Mouse (Mus musculus): Measurements from ENCODE around the gene Asb2. TPM values are rescaled to one million over a fixed set of nuclear protein-coding genes. Genes with fewer than 3 reads are reported as not detected.

The Asb2 gene
- polyA plus RNA-seq, 1 experiment, result 4.1 TPM

- no peaks in the 10 kb centered on the region for H3K4me1 ChIP-seq (ENCODE audit: control insufficient read depth, insufficient read depth, low read length)
- H3K4me3 ChIP-seq (ENCODE audit: insufficient read depth, low read length), result no peak overlapping the region
- H3K27ac ChIP-seq (ENCODE audit: insufficient read depth, low read length), result no peak overlapping the region
- TF ChIP-seq CTCF (IDR thresholded peaks at IDR 0.05; ENCODE audit: extremely low read depth, insufficient read depth, low read length) (no peak), POLR2A (IDR thresholded peaks at IDR 0.05; ENCODE audit: extremely low read depth, insufficient read depth, low read length) (no peak)
Measured at GRCm38 (mm10) chr12:103346945-103347344, 8.9 kb downstream of the Asb2 start.

DNA sequence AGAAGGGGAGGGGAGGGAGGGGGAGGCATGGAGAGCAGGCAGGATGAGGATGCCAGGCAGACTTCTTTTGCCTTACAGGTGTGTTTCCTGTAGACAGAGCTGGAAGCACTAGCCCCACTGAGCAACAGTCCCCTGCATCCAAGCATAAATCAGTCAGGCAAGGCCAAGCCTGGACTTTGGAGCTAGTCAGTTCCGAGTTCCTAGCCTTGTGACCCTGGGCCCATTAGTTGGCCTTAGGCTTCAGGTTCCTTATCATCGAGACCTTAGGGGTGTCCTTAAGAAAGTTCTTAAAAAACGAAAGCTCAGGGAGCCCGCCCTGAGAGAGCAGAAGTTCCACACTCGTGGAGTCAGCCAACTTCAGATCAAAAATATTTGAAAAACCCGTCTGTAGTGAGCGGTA lies 10.9 kb downstream of the Asb2 start:
- H3K4me3 ChIP-seq (ENCODE audit: insufficient read depth, low read length), result no peak overlapping the region
- TF ChIP-seq POLR2A (IDR thresholded peaks at IDR 0.05; ENCODE audit: extremely low read depth, insufficient read depth, low read length), result no peak
- TF ChIP-seq CTCF (IDR thresholded peaks at IDR 0.05; ENCODE audit: extremely low read depth, insufficient read depth, low read length), result no peak

DNA sequence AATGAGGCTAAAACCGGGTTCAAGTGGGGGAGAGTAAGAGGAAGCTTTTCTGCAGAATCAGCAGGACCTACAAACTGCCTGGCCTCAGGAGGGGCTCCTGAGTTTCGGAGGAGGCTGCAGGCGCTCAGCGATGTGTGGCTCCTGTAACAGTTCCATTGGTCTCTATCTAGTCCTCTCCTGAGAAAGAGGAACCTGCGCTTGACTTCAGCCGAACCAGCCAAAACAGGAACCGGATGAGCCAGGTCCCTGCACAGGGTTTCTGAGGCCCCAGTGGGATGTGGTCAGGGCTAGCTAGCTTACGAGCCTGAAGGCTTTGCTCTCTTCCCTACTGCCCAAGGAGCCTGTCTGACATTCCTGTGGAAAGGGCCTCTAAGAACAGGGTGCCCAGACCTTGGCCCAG lies 12.3 kb downstream of the Asb2 start:
- no peaks in the 10 kb centered on the region for H3K4me1 ChIP-seq (ENCODE audit: control insufficient read depth, insufficient read depth, low read length)
- TF ChIP-seq POLR2A (IDR thresholded peaks at IDR 0.05; ENCODE audit: extremely low read depth, insufficient read depth, low read length) (no peak), CTCF (IDR thresholded peaks at IDR 0.05; ENCODE audit: extremely low read depth, insufficient read depth, low read length) (no peak)
- no peak overlapping the region for H3K27ac ChIP-seq (ENCODE audit: insufficient read depth, low read length)
- no peak overlapping the region for H3K4me3 ChIP-seq (ENCODE audit: insufficient read depth, low read length)

More for the DNA sequence above, 10.9 kb downstream of the Asb2 start:
- no peak overlapping the region for H3K27ac ChIP-seq (ENCODE audit: insufficient read depth, low read length)
- H3K4me1 ChIP-seq (ENCODE audit: control insufficient read depth, insufficient read depth, low read length), result no peaks in the 10 kb centered on the region

DNA sequence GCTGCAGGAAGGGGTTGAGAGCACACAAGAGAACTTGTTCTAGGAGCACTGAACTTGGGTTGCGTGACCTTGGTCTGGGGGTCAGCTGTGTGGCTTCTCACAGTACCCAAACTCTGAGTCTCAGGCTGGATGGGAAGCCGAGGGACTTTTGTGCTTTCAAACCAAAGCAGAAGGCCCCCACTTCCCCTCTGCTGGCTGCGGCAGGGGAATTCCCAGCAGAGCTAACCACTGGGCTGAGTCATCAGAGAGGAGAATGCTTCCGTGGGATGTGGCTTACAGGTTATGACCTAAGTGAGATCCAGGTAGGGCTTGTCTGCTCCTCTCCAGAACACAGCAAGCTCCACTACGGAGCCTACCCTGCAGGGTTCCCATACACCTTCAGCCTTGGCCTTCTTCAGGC lies 14.6 kb downstream of the Asb2 start:
- Histone ChIP-seq H3K4me1 (ENCODE audit: control insufficient read depth, insufficient read depth, low read length) (no peaks in the 10 kb centered on the region), H3K4me3 (ENCODE audit: insufficient read depth, low read length) (no peak overlapping the region), H3K27ac (ENCODE audit: insufficient read depth, low read length) (no peak overlapping the region)
- no peak for TF ChIP-seq CTCF (IDR thresholded peaks at IDR 0.05; ENCODE audit: extremely low read depth, insufficient read depth, low read length)
- no peak for TF ChIP-seq POLR2A (IDR thresholded peaks at IDR 0.05; ENCODE audit: extremely low read depth, insufficient read depth, low read length)

GRCm38 (mm10) chr12:103338162-103338798 lies 17.5 kb downstream of the Asb2 start:
- Histone ChIP-seq H3K4me1 (ENCODE audit: control insufficient read depth, insufficient read depth, low read length) (no peaks in the 10 kb centered on the region), H3K27ac (ENCODE audit: insufficient read depth, low read length) (no peak overlapping the region), H3K4me3 (ENCODE audit: insufficient read depth, low read length) (no peak overlapping the region)
- TF ChIP-seq POLR2A (IDR thresholded peaks at IDR 0.05; ENCODE audit: extremely low read depth, insufficient read depth, low read length) (no peak), CTCF (IDR thresholded peaks at IDR 0.05; ENCODE audit: extremely low read depth, insufficient read depth, low read length) (no peak)

GRCm38 (mm10) chr12:103336766-103337165 lies 19.0 kb downstream of the Asb2 start:
- Histone ChIP-seq H3K27ac (ENCODE audit: insufficient read depth, low read length) (no peak overlapping the region), H3K4me1 (ENCODE audit: control insufficient read depth, insufficient read depth, low read length) (no peaks in the 10 kb centered on the region), H3K4me3 (ENCODE audit: insufficient read depth, low read length) (no peak overlapping the region)
- TF ChIP-seq POLR2A (IDR thresholded peaks at IDR 0.05; ENCODE audit: extremely low read depth, insufficient read depth, low read length), result no peak
- no peak for TF ChIP-seq CTCF (IDR thresholded peaks at IDR 0.05; ENCODE audit: extremely low read depth, insufficient read depth, low read length)

GRCm38 (mm10) chr12:103333426-103333825 lies 22.4 kb downstream of the Asb2 start:
- no peak overlapping the region for H3K4me3 ChIP-seq (ENCODE audit: insufficient read depth, low read length)
- TF ChIP-seq CTCF (IDR thresholded peaks at IDR 0.05; ENCODE audit: extremely low read depth, insufficient read depth, low read length) (no peak), POLR2A (IDR thresholded peaks at IDR 0.05; ENCODE audit: extremely low read depth, insufficient read depth, low read length) (no peak)
- no peaks in the 10 kb centered on the region for H3K4me1 ChIP-seq (ENCODE audit: control insufficient read depth, insufficient read depth, low read length)
- H3K27ac ChIP-seq (ENCODE audit: insufficient read depth, low read length), result no peak overlapping the region

- Histone ChIP-seq H3K4me3 (ENCODE audit: insufficient read depth, low read length) (no peak overlapping the region), H3K4me1 (ENCODE audit: control insufficient read depth, insufficient read depth, low read length) (no peaks in the 10 kb centered on the region)
- TF ChIP-seq POLR2A (IDR thresholded peaks at IDR 0.05; ENCODE audit: extremely low read depth, insufficient read depth, low read length) (no peak), CTCF (IDR thresholded peaks at IDR 0.05; ENCODE audit: extremely low read depth, insufficient read depth, low read length) (no peak)
Measured at GRCm38 (mm10) chr12:103332879-103333278, 22.9 kb downstream of the Asb2 start.

DNA sequence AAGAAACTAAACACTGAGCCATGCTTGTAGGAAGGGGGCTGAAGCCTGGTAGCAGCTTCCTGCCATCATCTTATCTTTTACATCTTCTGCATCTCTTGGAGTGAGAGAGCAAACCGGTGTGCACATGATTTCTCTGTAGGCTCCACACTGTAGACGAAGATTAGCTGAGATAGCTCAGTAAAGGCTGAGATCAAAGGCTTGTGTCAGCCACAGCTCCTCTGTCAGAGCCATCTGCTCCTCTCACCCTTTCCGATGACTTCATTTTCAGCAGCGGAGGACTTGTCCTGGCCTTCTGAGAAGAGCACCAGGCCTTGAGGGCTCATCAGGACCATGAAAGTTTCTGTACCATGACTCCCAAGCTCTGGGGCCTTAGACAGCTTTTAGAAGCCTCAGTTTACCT lies 24.3 kb downstream of the Asb2 start:
- Histone ChIP-seq H3K4me3 (ENCODE audit: insufficient read depth, low read length) (no peak overlapping the region), H3K4me1 (ENCODE audit: control insufficient read depth, insufficient read depth, low read length) (no peaks in the 10 kb centered on the region), H3K27ac (ENCODE audit: insufficient read depth, low read length) (no peak overlapping the region)
- TF ChIP-seq CTCF (IDR thresholded peaks at IDR 0.05; ENCODE audit: extremely low read depth, insufficient read depth, low read length) (no peak), POLR2A (IDR thresholded peaks at IDR 0.05; ENCODE audit: extremely low read depth, insufficient read depth, low read length) (no peak)

More at GRCm38 (mm10) chr12:103332879-103333278, 22.9 kb downstream of the Asb2 start:
- no peak overlapping the region for H3K27ac ChIP-seq (ENCODE audit: insufficient read depth, low read length)

GRCm38 (mm10) chr12:103328448-103329191 lies 27.2 kb downstream of the Asb2 start:
- H3K4me1 ChIP-seq (ENCODE audit: control insufficient read depth, insufficient read depth, low read length), result no peaks in the 10 kb centered on the region
- no peak overlapping the region for H3K27ac ChIP-seq (ENCODE audit: insufficient read depth, low read length)
- TF ChIP-seq POLR2A (IDR thresholded peaks at IDR 0.05; ENCODE audit: extremely low read depth, insufficient read depth, low read length) (no peak), CTCF (IDR thresholded peaks at IDR 0.05; ENCODE audit: extremely low read depth, insufficient read depth, low read length) (no peak)
- no peak overlapping the region for H3K4me3 ChIP-seq (ENCODE audit: insufficient read depth, low read length)

Measured in cortical plate, adult 2 months (tissue).